Mouse (Mus musculus): ENCODE measurements around the gene Zfp277.
A peak's percentile ranks its signal among the peaks of the same experiment; 100 is the strongest.

Zfp277 gene

DNA sequence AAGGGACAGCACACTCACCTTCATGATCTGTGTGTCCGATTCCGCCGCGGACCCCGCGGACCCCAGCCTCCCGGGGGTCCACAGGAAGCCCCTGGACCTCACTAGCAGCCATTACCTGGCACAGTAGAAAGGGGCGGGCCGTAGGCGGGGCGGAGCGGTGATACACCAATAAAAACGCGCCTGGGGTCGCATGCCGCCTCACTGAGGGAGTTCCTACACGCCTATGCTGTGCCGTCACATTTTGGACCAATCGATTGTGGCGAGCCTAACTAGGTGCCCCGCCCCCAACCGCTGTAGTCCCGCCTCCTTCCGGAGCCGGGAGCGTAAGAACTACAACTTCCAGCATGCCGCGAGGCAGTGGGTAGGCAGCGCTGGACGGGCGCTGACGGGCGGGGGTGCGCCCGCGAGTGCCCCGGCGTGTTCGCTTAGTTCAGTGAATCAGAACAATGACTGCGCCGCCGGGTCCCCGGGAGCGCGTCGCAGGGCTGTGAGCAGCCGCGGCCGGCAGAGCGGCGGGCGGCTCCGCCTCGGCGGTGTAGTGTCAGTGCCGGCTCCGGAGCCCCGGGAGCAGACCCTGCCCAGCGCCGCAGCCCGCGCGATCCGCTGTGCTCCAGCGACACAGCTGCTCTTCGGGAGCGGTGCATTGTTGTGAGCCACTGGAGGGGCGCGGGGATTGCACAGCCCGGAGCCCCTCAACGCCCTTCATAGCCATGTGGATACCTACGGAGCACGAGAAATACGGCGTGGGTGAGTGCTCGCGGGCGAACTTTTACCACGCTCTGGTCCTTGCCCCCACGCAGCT, at the start of gene Zfp277, which contains the start of gene Dock4:
Gene Zfp277, minus strand, starts transcription at position 255 of the 802 bp plus-strand sequence.
Gene Dock4, plus strand, starts transcription at position 305 of the 802 bp plus-strand sequence.
- peak; percentile 98 to 99 for DNase-seq (ENCODE audit: low spot score in 2 of 2)

DNA sequence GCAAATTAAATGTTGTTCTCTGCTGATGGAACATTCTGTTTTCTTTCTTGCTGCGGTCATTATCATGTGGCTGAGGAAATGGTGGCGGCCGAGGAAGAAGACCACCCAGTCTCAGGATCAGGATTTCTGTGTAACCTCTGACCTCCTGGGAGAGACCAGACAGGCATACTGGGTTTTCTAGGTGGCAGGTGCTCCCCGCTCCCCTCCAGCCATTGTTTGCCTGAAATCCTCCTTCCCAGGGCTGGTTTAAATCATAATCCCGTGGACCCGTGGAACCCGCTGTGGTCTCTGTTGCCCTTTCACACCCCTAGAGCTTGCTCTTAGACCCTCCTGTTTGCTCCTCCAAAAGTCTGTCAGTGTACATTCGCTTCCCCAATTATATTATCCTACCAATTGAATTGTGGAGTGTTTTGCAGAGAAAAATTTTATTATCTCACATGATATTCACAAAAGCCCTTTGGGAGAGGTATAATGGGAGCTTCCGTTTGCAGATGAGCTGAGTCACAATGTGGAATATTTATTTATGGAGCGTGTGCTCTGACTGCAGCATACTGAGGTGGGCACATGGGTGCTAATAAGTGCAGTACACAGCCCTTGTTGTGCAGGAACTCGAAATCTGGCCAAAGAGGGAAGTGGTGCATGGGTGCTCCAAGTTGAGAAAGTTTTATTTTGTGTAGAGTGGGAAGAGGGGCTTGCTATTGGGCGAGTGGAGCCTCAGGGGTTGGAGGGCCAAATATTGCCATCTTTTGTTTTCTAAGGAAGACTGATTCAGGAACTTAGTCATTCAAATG, 40.5 kb upstream of the Zfp277 start:
- no peak for DNase-seq (ENCODE audit: low spot score in 2 of 2)

DNA sequence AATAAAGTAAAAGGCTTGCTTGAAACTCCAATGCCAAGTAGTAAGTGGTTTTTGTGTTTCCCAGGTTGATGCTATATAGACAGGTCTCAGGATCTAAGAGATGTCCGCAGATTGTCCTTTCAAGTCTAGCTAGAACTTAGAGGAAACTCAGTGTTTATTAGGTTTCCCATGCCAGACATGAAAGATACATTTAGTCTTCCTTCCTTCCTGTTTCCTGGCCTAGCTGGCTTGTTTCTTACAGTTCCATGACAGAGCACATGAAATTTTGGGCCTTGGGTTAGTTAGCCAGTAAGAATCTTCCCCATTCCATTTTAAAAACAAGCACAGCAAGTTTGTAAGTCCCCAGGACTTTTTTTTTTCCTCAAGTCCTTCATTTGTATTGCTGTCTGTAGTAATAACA, 39.5 kb upstream of the Zfp277 start:
- DNase-seq (ENCODE audit: low spot score in 2 of 2) = no peak

DNA sequence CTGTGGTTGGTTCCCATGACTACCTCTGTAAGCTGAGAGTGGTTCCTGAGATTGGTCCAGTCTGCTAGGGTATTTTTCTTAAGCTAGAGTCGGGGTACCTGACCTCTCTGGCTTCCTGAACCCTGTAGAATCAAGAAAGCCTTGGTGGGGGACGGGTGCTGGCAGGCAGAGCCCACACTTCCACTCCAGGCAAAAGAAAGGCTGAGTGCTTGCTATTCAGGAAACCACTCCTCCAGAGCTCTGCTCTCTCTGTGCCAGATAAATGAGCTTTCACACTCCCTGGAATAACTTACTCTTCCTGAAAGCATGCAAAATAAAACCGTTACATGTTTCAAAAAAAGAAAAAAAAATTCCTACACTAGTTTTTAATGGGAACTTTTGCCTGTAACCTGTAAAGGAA, 38.5 kb upstream of the Zfp277 start:
- no peak for DNase-seq (ENCODE audit: low spot score in 2 of 2)

DNA sequence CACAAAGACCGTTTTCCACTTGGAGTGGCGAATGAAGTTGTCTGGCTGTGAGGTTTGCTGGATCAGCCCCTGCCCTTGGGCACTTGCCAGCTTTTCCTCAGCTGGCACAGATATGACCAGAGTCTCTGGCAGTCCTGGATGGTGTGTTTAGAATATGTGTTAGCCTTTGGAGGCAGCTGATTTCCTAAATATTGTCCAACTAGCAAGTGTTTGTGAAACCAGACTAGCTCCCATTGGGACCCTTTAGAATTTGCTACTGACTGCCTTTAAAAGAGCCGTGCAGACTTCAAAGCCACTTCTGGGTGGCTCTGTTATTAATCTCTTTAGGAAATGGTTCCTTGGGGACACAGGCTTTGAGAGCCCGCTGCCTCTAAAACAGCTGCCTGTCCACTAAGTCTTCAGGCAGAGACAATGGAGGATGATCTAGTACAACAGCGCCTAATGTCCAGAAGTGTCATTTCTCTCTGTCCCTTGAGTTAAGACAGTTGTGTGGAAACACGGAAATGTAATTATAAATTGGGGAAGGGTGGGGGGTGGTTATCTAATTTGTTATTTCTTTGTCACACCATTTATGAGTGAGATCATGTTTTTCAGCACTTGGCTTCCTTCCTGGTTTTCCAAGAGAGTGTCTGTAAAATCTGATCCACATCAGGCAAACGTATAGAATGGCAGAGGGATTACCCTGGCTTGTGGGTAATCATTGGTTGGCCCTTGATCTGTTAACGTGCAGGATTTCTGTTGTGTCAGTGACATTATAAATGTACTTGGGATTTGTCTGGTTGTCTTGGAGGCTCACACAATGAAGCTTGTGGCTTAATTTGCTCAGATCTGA, 32.1 kb upstream of the Zfp277 start:
- DNase-seq (ENCODE audit: low spot score in 2 of 2) = no peak

DNA sequence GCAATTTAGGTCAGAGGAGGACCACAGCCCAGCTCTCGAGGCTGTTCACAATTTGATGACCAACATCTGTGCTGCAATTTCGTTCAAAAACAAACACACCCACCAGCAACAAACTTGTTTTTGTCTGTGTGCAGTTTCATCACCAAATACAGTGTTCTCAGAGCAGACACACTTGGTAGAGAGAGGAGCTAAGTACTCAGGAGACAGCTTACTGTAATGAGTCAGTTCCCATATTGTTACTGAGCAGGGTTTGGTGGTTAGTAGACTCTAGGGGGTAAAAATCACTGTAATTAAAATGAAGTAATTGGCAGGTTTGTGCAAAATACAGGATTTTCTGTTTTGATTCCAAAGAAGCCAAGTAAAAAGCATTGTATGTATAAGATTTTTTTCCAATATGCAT, 28.0 kb upstream of the Zfp277 start:
- no peak for DNase-seq (ENCODE audit: low spot score in 2 of 2)

DNA sequence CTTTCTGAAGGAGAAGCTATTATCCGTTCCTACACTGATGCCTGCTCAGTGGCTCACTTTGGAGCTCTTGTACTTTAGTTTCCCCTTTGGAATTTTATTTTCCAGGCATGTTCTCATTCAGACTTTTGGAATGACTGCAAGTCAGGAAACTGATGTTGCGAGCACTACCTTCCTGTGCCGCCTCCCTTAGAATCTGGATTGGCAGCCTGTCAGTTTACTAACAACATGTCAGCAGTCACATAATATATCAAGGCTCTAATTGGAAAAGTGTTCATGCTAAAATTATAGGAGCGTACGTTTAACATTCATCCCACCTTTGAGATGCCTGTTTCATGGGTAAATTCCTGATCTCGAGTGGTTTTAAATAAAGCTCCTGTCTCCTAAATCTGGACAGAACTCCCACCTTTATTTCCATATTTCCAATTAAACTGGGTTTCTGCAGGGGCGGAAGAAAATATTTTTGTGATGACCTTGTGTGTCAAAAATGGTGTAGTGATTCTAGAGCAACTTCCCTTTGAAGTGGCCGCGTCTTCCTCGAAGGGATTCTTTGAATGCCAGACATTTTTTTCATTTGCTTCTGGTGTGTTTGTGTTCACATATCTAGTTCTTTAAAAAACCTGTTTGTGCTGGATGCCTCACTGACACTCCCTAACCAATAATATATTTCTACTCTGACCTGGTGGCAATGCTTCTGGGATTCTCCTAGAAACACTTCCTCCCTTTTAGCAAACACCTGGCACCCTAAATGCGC, 26.1 kb upstream of the Zfp277 start:
- DNase-seq (ENCODE audit: low spot score in 2 of 2) = no peak

DNA sequence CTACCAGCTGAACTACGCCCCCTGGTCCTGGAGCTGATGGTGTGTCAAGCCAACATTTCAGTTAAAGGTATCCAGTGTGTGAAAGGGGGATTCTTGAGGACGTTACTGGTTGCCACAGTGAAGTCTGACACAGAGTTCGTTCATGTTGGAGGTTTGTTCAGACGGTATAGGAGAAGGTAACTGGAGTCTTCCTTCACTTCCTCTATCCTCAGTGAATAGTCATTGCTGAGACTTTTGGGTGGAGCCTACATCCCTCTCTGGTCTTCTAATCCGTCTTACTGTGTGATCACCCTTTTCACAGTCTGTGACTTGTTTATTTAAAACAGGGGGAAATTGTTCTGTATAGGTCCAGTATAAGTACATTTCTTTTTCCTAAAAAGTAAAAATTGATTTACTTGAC, 23.3 kb upstream of the Zfp277 start:
- DNase-seq (ENCODE audit: low spot score in 2 of 2) = no peak

DNA sequence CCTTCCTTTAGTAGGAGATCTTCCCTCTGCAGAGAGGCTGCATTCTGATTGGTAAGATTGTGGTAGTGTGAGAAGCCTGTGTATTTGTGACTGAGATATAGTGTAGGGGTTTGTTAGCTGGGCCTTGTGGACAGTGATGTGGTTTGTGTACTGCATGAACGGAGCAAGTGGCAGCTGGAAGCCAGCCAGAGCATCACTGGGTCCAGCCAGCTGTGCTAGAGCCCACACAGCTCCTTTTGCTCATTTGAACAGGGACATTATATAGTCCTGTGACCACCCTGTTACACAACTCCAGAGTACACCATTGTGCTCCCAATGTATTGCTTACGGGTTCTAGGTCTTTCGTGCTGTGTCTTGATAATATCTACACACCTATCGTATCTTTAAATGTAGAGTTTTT, 22.5 kb upstream of the Zfp277 start:
- DNase-seq (ENCODE audit: low spot score in 2 of 2) = no peak

DNA sequence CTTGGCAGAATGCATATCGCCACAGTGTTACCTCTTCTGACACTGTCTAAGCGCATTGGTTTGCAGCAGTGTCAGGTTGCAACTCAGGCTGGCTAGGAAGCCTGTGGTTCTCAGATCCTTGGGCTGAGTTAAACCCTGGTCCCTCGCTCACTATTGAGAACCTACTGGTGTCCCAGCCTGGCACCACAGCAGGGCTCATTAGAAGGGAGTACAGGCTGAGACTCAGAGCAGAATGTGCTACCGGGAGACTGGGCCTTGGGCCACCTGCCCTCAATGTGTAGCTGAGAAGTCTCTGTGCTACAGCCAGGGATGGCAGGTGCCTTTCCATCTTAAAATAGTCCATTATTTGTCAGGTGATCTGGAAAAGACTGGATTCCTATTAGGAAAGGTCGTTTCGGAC, 18.6 kb upstream of the Zfp277 start:
- no peak for DNase-seq (ENCODE audit: low spot score in 2 of 2)

DNA sequence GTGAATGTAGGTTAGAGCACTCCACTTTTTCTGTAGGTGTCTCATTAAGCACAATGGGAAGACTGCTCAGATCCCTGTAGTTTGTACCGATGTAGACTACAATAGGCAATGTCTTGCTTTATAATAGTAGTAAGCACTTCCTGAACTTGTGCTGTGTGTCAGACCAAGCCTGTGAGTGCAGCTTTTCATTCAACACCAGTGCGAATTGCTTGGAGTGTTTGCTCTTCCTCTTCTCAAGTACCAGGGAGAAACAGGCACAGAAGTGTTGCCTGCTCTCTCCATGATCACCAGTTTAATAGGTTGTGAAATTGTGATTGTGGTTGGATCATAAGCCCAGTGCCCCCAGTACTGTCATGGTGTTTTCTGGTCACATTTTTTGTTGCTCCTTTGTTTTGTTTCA, 18.1 kb upstream of the Zfp277 start:
- no peak for DNase-seq (ENCODE audit: low spot score in 2 of 2)

DNA sequence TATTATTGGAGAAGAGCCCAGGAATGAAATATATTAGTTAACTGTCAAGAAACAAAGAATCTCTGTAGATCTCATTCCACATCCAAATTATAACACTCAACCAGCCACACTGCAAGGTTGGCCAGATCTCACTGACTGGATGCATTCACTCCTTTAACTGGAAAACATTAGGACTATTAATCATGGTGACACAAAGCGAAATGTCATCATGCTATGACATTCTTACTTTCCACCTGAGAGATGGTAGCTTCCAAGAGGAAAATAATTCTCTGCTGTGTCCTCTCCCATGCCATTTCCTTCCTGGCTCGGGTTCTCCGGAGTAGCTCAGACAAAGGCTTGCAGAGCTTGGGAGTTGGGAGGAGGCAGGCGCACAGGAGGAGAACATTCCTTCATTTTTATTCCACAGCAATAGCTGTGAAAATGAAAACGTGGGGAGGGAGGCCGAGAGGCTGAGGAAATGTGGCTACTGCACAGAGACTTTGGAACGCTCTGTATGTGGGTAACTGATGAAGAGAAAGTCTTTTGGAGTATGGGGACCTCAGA, 17.1 kb upstream of the Zfp277 start:
- DNase-seq (ENCODE audit: low spot score in 2 of 2) = no peak

DNA sequence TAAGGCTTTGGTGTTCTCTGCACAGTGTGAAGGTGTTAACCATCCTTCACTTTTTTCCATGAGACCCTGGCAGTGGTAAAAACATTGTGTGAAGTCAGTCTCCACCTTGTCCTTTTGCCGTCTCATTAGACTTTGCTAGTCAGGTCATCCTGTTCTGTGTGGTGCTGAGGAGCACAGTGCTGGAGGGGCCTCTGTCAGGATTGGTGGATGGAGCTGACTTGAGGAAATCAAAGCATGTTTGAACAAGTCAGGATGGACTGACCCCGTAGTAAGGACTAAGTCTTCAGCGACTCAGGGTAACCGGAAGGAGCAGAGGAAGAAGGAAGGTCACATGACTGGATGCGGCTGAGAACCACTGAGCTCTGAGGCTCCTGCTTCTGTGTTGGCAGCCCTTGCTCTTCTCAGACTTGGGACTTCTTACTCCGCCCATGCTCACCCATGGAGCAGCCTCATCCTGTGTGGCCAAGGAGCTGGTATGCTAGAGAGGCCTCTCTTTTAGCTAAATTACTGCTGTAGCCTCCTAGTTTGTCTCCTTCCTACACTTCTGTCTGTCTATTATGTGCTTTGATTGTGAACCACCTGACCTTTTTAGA, 14.1 kb upstream of the Zfp277 start:
- DNase-seq (ENCODE audit: low spot score in 2 of 2) = no peak

DNA sequence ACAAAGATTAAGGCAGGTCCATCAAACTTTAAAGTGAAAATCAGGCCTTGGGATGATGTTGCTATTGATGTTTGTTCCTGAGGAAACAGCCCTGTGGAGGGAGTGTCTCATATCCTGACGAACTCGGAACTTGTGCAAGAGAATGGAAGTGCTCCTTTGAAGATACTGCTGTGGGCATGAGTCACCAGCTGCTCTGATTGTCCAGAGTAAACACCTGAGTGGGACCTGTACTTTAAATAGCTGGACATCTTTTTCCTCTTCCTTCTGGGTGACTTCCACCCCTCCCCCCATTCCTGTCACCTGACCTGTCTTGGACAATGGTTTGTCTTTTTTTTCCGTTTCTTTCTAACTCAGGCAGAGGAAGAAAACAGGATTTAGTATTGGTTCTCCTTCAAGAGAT, 13.3 kb upstream of the Zfp277 start:
- DNase-seq (ENCODE audit: low spot score in 2 of 2) = no peak

DNA sequence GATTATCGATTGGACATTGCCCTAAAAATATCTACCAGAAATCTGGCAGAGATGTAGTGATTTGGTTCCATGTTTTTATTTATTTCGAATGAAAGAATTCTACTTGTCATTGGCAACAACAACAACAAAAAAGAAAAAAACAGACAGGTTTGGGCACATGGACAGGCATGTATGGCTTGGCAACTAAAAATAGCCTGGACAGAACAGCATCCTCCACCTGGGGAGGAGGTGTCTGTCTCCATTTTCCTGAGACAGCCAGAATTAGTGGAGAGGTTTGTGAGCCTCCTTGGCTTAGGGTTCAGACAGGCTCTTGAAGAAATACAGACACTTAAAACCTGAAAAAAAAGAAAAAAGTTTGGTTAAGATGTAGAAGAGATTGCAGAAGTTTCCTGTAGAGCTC, 10.8 kb upstream of the Zfp277 start:
- DNase-seq (ENCODE audit: low spot score in 2 of 2) = no peak

DNA sequence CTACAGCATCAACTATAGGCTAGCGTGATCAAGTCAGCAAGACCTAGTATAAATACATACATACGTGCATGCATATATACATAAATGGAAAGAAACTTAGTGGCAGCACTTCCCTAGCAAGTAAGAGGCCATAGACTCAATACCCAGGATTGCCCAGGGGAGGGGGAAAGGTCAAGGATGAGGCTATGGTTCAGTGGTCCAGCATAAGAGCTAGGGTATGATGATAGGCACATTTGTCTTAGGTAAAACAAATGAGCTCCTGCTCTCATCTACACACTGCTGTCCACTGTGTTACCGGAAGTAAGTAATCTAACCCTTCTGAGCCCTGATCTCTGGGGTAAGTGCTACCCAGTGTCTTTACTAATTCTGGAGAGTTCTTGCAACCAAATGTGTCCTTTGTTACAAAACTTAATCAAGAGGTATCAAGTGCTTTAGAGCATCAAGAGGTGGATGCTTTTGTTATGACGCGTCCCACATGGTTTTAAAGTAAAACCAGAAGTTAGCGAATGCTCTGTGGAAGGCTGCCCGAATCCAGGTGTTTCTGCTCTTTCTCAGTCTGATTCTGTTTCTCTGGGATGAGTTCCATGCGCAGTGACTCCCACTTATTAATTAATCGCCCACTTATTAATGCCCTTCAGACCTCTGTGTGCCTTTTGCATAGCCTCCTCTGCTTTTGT, 3.6 kb upstream of the Zfp277 start:
- DNase-seq (ENCODE audit: low spot score in 2 of 2) = no peak

DNA sequence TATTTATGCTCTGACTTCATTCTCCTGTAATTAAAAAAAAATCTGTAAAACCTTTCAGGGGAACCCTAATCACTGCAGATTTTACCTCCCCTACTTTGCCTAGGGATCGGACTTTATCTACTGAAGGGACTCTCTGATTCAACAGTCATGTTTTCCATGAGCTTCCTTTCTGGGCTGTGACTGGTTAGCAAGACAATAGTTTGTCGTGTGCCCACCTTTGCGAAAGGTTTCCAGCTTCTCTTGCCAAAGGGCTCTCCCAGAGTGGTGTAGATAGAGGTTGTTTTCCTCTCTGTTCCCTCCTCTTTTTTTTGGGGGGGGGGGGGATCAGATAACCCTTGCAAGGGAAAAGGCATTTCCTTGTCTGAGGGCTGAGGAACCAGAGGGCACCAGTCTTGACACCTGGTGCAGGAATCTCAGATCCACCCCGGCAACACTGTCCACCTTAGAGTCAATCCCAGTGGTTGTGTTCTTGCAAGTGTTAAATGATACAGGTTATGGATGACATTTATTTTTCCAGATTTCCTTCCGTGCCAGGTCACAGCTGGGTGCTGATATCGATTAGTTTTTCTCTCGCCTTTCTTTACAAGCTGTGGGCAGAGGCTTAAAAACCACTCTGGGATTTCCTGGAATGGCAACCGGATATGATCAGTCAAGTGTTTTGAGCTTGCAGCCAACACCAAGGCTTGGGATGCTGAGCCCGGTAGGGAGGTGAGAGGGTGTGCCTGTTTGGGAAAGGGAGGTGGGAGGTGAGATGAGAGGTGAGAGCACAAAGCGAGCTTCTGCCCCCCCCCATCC, 2.1 kb upstream of the Zfp277 start:
- DNase-seq (ENCODE audit: low spot score in 2 of 2) = no peak

DNA sequence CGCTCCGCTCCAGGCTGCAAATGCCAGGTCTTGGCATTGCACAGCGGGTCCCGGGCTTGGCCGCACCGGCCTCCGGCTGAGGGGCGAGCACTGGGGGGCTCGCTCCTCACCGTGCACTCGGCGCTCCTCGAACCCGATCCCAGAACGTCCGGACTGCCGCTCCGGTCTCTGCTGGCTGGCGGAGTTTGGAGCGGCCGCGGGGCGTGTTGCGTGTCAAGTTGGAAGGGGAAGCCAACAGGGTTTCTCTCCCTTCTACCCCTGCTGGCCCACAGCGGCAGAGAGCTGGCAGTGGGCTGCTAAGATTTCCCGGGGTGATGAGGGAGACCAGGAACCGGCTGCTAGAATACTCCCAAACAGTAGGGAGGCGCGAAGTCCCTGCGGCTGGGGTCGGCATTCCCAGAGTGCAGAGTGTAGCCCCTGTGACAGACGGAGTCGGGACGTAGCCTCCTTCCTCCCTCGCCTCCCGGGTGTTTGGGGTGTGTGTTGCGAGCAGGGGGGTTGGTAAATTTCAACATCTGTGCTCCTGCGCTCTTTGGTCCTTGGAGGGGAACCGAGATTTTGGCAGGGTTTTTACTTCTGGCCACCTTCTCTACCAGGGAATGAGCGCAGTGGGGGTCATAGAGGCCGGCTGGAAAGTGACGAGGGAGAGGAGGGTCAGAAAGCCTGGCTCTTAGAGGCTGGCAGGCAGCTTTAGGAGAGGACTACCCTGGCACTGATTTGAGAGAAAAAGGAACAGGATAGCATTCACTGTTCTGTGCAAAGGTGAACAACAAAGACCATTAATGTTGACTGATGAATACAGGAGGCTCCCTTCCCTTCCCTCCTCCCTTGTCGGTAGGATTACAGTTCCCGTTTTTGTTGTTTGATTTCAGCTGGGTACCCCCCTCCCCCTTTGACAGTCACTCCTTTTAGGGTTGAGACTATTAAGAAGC, 1.0 kb upstream of the Zfp277 start:
- peak in 1 of 2 experiments; percentile 13 for DNase-seq (ENCODE audit: low spot score in 2 of 2)

All from natural killer cell, adult 2 months (primary cell).